Mouse (Mus musculus): ENCODE measurements around the gene Slc30a5.

The Slc30a5 gene

DNA sequence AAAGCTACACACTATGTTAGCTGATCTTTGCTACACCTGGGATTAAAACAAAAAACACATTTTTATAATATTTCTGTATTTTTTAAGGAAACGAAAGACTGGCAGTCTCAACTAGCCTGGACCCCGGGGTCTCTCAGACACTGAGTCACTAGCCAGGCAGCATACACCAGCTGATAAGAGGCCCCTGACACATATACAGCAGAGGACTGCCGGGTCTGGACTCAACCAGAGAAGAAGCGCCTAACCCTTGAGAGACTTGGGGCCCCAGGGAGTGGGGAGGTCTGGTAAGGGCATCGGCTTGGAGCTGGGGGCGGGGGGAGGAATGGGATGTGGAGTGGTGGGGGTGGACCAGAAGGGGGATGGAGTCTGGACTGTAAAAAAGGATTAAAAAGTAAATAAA is 80.2 kb downstream of the Slc30a5 start:
- no peak for DNase-seq
